Mouse (Mus musculus): ENCODE measurements at regions not wholly inside any gene's neighbourhood (a gene's known extent, or its start where the extent isn't known, plus 50 kb on each side); places are given as distances from the start of the nearest gene placed in this dataset.

DNA sequence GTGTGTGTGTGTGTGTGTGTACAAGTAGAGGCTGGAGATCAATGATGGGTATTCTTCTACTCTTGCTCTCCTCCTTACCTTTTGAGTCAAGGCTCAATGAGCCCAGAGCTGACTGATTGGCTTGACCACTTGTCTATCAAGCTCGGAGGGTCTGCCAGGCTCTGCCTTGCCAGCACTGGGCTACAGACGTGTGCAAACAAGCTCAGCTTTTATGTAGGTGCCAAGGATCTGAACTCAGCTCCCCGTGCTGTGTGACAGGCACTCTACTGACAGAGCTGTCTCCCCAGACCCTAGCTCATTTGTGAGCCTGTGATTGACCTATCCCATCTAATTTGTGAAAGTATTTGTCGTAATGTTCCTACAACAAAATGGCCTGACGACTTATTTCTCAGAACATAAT is 54.2 kb upstream of the Cdc42bpa start:
- in situ Hi-C loops (cut with MboI; ENCODE audit: unreplicated experiment in 2 of 2): no loop called here

- in situ Hi-C loops (cut with MboI; ENCODE audit: unreplicated experiment in 2 of 2): no loop called here
These were observed 67.6 kb upstream of the Cdc42bpa start for GRCm38 (mm10) chr1:179892711-179893110.

- in situ Hi-C loops (cut with MboI; ENCODE audit: unreplicated experiment in 2 of 2): no loop called here
These were observed 72.4 kb upstream of the Cdc42bpa start for GRCm38 (mm10) chr1:179887921-179888320.

DNA sequence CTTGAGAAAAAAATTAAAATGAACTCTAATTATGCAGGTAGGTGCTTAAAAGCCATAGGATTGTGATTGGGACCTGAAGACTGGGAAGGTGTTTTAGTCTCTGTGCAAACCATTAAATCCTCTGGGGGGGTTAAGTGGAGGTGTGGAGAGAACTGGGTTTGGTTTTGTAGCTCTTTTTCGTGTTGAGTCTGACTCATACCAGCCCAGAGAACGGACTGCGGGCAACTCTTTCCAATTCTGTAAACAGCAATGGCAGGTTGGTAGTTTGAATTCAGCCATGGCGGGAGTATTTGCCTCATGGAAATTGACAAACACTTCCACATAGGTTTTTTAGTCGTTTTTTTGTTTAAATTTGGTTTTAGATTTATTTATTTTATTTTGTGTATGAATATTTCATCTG is 77.7 kb upstream of the Ahctf1 start:
- in situ Hi-C loops (cut with MboI; ENCODE audit: unreplicated experiment in 2 of 2): no loop called here

- in situ Hi-C loops (cut with MboI; ENCODE audit: unreplicated experiment in 2 of 2): no loop called here
These were observed 74.4 kb upstream of the Ahctf1 start for GRCm38 (mm10) chr1:179877893-179878292.

- in situ Hi-C loops (cut with MboI; ENCODE audit: unreplicated experiment in 2 of 2): no loop called here
These were observed 70.5 kb upstream of the Ahctf1 start for GRCm38 (mm10) chr1:179873772-179874555.

- in situ Hi-C loops (cut with MboI; ENCODE audit: unreplicated experiment in 2 of 2): no loop called here
These were observed 68.5 kb upstream of the Ahctf1 start for GRCm38 (mm10) chr1:179871961-179872360.

GRCm38 (mm10) chr1:179868656-179869055 is 65.2 kb upstream of the Ahctf1 start:
- in situ Hi-C loops (cut with MboI; ENCODE audit: unreplicated experiment in 2 of 2): loop anchor here in 1 of 2 experiments (10.0 kb wide), 1 partner anchor 546 kb away; no protein-coding TSS in a partner anchor

GRCm38 (mm10) chr1:179867493-179867892 is 64.0 kb upstream of the Ahctf1 start:
- in situ Hi-C loops (cut with MboI; ENCODE audit: unreplicated experiment in 2 of 2): loop anchor here in 1 of 2 experiments (10.0 kb wide), 1 partner anchor 547 kb away; no protein-coding TSS in a partner anchor

DNA sequence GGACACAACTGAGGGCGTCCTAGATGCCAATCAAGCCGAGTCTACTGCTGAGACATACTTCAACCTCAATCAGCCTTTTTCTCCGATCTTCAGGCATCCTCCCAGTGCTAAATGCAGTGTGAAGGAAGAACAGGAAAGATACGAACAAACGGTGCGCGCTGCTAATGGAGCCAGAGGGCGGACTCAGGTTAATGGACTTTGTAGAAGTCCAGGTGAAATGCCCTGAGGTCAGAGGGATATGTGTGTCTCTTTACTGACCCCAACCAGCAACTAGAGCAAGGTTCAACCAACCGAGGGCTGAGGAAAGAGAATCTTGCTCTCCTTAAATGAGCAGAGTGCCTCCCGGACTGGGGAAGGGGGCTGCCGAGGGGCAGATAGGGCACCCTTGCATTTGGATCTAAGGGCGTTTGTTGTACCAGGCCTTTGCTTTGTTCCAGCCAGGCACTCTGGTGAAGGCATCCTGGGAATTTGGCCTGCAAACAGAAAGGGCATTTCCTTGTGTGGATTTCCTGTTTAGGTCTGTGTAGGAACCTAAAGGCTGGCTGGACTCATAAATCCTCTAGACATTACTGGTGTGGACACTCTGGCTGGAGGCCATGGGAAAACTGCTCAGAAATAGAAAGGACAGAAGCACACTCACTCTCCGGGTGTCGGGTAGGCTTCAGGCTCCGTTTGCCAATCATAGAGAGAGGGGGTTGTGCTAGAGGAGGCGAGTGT is 62.7 kb upstream of the Ahctf1 start:
- in situ Hi-C loops (cut with MboI; ENCODE audit: unreplicated experiment in 2 of 2): loop anchor here in 1 of 2 experiments (10.0 kb wide), 1 partner anchor 549 kb away; no protein-coding TSS in a partner anchor

DNA sequence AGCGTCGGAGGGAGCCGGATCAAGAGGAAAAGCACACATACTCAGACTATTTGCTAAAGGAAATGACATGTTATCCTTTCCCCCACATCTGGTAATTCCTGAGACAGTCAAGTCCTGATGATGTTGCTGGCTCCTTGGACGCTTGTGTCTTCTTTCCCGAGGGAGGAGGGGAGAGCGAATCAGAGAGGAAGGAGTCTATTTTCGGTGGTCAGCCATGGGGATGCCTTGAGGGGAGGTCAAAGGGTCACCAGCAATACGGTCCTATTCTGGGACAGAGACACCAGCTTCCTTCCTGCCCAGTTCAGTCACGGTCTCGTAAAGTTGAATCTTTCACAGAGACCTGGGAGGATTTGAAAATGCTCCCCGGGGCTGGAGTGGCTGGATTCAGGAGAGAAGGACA is 62.1 kb upstream of the Ahctf1 start:
- in situ Hi-C loops (cut with MboI; ENCODE audit: unreplicated experiment in 2 of 2): loop anchor here in 1 of 2 experiments (10.0 kb wide), 1 partner anchor 549 kb away; no protein-coding TSS in a partner anchor

DNA sequence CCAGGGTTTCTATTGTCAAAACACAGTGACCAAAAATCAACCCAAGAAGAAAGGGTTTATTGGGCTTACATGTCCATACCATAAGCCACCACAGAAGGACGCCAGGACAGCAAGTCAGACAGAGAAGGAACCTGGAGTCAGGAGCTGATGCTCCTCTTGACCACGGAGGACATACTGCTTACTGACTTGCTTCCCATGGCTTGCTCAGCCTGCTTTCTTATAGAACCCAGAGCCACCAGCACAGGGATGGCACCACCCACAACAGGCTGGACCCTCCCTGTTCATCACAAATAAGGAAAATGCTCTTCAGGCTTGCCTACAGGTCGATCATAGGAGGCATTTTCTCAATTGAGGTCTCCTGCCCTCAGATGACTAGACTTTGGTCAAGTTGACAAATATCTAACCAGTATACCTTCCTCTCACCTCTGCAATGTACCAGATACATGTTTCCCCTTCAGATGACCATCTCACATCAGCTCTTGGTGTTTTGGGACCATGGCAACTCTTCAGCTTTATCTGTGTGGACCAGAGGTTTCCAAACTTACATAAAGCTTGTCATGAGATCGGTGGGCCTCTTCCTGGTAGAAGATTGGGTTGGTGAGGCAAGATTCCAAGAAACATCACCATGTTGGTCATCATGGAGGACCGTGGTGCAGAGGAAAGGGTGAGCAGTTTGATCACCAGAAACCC is 61.2 kb upstream of the Ahctf1 start:
- in situ Hi-C loops (cut with MboI; ENCODE audit: unreplicated experiment in 2 of 2): loop anchor here in 1 of 2 experiments (10.0 kb wide), 1 partner anchor 550 kb away; no protein-coding TSS in a partner anchor

- in situ Hi-C loops (cut with MboI; ENCODE audit: unreplicated experiment in 2 of 2): loop anchor here in 1 of 2 experiments (10.0 kb wide), 1 partner anchor 551 kb away; no protein-coding TSS in a partner anchor
These were observed 59.9 kb upstream of the Ahctf1 start for GRCm38 (mm10) chr1:179863420-179863819.

- in situ Hi-C loops (cut with MboI; ENCODE audit: unreplicated experiment in 2 of 2): loop anchor here in 1 of 2 experiments (10.0 kb wide), 1 partner anchor 552 kb away; no protein-coding TSS in a partner anchor
These were observed 59.5 kb upstream of the Ahctf1 start for GRCm38 (mm10) chr1:179862941-179863340.

GRCm38 (mm10) chr1:179861776-179862175 is 58.3 kb upstream of the Ahctf1 start:
- in situ Hi-C loops (cut with MboI; ENCODE audit: unreplicated experiment in 2 of 2): loop anchor here in 1 of 2 experiments (10.0 kb wide), 1 partner anchor 553 kb away; no protein-coding TSS in a partner anchor

GRCm38 (mm10) chr1:179859552-179859902 is 56.0 kb upstream of the Ahctf1 start:
- in situ Hi-C loops (cut with MboI; ENCODE audit: unreplicated experiment in 2 of 2): loop anchor here in 1 of 2 experiments (5.0 kb wide), 1 partner anchor 563 kb away; no protein-coding TSS in a partner anchor

DNA sequence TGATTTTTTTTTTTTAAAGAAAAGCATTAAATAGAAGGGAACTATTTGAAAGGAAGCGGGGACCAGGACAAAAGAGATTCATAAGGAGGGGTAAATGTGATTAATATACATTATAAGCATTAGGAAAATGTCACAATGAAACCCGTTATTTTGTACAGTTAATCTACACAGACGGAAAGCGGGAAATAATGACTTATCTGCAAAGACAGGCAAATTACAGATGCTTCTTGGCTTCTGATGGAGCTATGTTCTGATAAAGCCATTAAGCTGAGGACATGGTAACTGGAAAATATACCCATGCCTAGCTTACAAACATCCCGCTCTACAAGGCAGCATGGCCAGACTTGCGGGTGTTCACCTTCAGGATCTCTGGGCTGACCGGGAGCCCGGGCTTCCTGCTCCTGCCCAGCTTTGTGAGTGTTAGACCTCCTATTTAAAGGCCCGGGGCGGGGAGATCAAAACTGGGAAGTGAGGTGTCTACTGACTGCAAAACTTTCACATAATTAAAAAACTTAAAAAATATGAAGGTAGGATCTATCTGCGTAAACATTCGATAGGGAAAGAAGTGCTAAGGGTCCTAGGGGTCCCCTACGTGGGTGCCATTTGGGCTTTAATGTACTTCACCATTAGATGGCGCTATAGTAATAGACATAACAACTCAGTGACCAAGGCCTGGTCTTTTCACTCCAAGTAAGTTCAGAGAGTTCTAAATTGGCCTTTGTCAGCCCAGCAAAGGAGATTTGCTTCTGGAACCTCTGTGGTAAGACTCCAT is 55.5 kb upstream of the Ahctf1 start:
- in situ Hi-C loops (cut with MboI; ENCODE audit: unreplicated experiment in 2 of 2): loop anchor here in 1 of 2 experiments (5.0 kb wide), 1 partner anchor 563 kb away; no protein-coding TSS in a partner anchor

GRCm38 (mm10) chr1:179854288-179854965 is 50.9 kb upstream of the Ahctf1 start:
- in situ Hi-C loops (cut with MboI; ENCODE audit: unreplicated experiment in 2 of 2): no loop called here

Measured in v-Abl transformed pro-B cells (cell line).